Mouse (Mus musculus) forebrain, embryonic 14.5 days (tissue): Measurements from ENCODE around the gene Rpl10a. TPM values are rescaled to one million over a fixed set of nuclear protein-coding genes. Genes with fewer than 3 reads are reported as not detected.
A peak's percentile ranks its signal among the peaks of the same experiment; 100 is the strongest.
"Not testable (repeated sequence)": the region's sequence is repeated elsewhere in the genome, so short reads cannot be mapped to it uniquely, and the experiment has no call there.

ENCODE experiments used
- ATAC-seq: fragments of 200-750 bp; cut with Nextera tagmentation; 2 replicates; pipeline ENCODE4 v1.8.0; 2017; ENCODE audit warnings: mild to moderate bottlenecking, moderate library complexity
- DNase-seq: peaks from one replicate; pipeline ENCODE4 v3.0.0-alpha.2; 2015; ENCODE audit warnings: low spot score
- H3K27ac ChIP-seq: fragments of 300-500 bp; sonication (generic); 2 replicates; pipeline ENCODE4 v1.5.1; 2014; ENCODE audit warnings: low read depth, mild to moderate bottlenecking, control low read depth, low read length, moderate library complexity
- H3K27me3 ChIP-seq: fragments of 300-500 bp; sonication (generic); replicated peaks from 2 replicates; pipeline ENCODE4 v1.6.1; 2014; ENCODE audit warnings: low read length, control low read depth, mixed read lengths; ENCODE audit not compliant: control insufficient read depth, insufficient read depth
- H3K36me3 ChIP-seq: fragments of 300-500 bp; sonication (generic); 2 replicates; pipeline ENCODE4 v1.6.1; 2014; ENCODE audit warnings: low read length, control low read depth; ENCODE audit not compliant: control insufficient read depth, insufficient read depth
- H3K4me1 ChIP-seq: fragments of 300-500 bp; sonication (generic); 2 replicates; pipeline ENCODE4 v1.6.1; 2014; ENCODE audit warnings: antibody characterized with exemption, low read length, control low read depth; ENCODE audit not compliant: control insufficient read depth, insufficient read depth
- H3K4me2 ChIP-seq: fragments of 300-500 bp; sonication (generic); 2 replicates; pipeline ENCODE4 v1.6.1; 2014; ENCODE audit warnings: mild to moderate bottlenecking, control low read depth, low read length
- H3K4me3 ChIP-seq: fragments of 300-500 bp; sonication (generic); 2 replicates; pipeline ENCODE4 v1.5.1; 2014; ENCODE audit warnings: low read depth, low read length, control low read depth
- H3K9ac ChIP-seq: fragments of 300-500 bp; sonication (generic); 2 replicates; pipeline ENCODE4 v1.6.1; 2014; ENCODE audit warnings: mild to moderate bottlenecking, low read length, control low read depth, moderate library complexity
- H3K9me3 ChIP-seq: fragments of 300-500 bp; sonication (generic); replicated peaks from 2 replicates; pipeline ENCODE4 v1.6.1; 2016; ENCODE audit warnings: low read length, control low read depth, mixed read lengths; ENCODE audit not compliant: control insufficient read depth
- WGBS: fragments of 180-500 bp; shearing (Covaris S2); extraction: QIAGEN DNeasy Blood & Tissue Kit; methylation state at CpG from one replicate; pipeline ENCODE4 v1.1.7; 2014; 5-methylcytosine and 5-hydroxymethylcytosine counted together
- polyA plus RNA-seq: library from polyadenylated mRNA; unstranded; fragments of >200 nt; fragmentation: Nextera tagmentation; extraction: Ambion mirVana; gene quantifications from 2 replicates; pipeline ENCODE4 v1.2.1, GENCODE M21; 2014

The Rpl10a gene
- polyA plus RNA-seq, 1 experiment from 2014 or later = 532 TPM

DNA sequence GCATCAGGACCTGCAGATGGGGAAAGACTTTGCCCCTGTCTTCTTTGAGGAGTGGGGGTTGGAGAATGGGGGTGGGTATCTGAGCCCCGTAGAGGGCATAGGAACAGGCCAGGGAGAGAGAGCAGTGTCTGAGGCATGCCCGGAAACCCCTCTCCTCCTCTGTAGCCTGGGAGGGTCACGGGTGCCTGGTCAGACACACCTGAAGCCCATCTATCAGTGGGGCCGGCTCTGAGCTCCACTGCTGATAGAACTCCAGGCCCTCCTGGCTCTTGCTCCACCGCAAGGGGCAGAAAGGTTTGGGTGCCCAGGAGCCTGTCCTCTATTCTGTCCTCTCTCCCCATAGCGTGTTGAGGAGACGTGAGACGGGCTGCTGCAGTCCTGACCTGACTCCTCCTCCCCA lies 2.5 kb upstream of the Rpl10a start:
- H3K27ac ChIP-seq = no peak overlapping the region
- ATAC-seq (no peak), DNase-seq (no peak)
- no peaks in the 10 kb centered on the region for H3K9me3 ChIP-seq
- no peak overlapping the region for H3K4me2 ChIP-seq
- no peak overlapping the region for H3K9ac ChIP-seq
- peaks cover 14% of the 10 kb centered on the region for H3K4me1 ChIP-seq
- peaks cover 17% of the 10 kb centered on the region for H3K36me3 ChIP-seq
- no peaks in the 10 kb centered on the region for H3K27me3 ChIP-seq
- H3K4me3 ChIP-seq = no peak overlapping the region
- WGBS = 95% methylated on average over 8 of the region's 8 CpGs

GRCm38 (mm10) chr17:28326951-28327350 lies 1.3 kb upstream of the Rpl10a start:
- no peaks in the 10 kb centered on the region for H3K27me3 ChIP-seq
- WGBS = 90% methylated on average over 3 of the region's 3 CpGs
- H3K9ac ChIP-seq = no peak overlapping the region
- H3K36me3 ChIP-seq = peaks cover 25% of the 10 kb centered on the region
- H3K4me1 ChIP-seq = peaks cover 14% of the 10 kb centered on the region
- ATAC-seq = no peak
- H3K4me3 ChIP-seq = no peak overlapping the region
- H3K4me2 ChIP-seq = no peak overlapping the region
- no peak overlapping the region for H3K27ac ChIP-seq
- no peaks in the 10 kb centered on the region for H3K9me3 ChIP-seq
- no peak for DNase-seq

DNA sequence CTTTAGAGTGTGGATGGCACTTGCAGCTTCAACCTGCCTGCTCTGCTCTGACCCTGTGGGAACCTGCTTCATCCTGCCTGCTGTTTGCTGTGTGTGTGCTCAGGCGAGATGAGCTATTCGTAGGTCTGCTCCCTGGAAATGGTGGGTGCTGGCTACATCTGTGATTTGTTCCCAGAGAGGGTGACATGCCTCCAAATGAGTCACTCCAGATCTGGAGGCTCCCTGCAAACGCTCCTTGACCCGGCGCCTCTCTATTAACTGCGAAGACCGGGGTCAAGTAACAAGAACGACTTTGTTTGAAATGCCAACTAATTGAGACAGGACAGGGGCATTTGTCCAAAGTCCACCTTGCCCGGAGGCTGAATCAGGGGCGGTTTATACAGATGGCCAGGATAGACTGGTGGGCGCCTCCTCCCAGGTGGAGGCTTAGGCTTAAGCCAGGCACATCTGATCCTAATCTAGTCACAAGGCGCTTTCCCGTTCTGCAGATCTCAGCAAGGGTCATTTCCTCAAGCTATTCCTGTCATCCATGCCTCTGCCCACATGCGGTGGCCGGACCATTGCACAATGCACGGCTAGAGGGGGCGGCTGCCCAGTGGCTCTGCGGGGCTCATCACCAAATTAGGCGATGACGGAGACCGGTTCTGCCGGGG lies 472 bp upstream of the Rpl10a start:
- 10% methylated on average over 22 of the region's 22 CpGs for WGBS
- ATAC-seq = peak; percentile 38

DNA sequence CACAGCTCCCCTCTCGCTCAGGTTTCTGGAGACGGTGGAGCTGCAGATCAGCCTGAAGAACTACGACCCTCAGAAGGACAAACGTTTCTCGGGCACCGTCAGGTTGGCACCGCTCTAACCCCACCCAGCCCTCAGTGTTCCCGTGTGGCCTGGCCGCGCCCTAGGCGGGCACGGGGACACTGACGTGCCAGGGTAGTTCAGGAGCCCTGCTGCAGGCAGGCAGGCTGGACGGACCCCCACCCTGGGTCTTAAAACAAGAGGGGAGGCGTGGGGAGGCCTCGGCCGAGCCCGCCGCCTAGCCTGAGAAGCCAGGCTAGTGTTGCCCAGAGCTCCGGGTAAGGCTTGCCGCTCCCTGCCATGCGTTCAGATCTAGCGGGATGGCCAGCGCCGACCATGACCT lies 675 bp downstream of the Rpl10a start:
- under 1% methylated on average over 25 of the region's 25 CpGs for WGBS
- H3K4me1 ChIP-seq = peaks cover 14% of the 10 kb centered on the region
- H3K4me2 ChIP-seq = peak overlapping the region; percentile 84
- ATAC-seq (peak; percentile 19), DNase-seq (no peak)
- peak overlapping the region; percentile 71 for H3K4me3 ChIP-seq
- no peaks in the 10 kb centered on the region for H3K9me3 ChIP-seq
- peaks cover 38% of the 10 kb centered on the region for H3K36me3 ChIP-seq
- peak overlapping the region; percentile 95 for H3K27ac ChIP-seq
- peak overlapping the region; percentile 96 for H3K9ac ChIP-seq
- H3K27me3 ChIP-seq = no peaks in the 10 kb centered on the region

More for the DNA sequence above, 472 bp upstream of the Rpl10a start:
- no peaks in the 10 kb centered on the region for H3K9me3 ChIP-seq
- peak overlapping the region; percentile 71 for H3K4me3 ChIP-seq
- H3K27me3 ChIP-seq = no peaks in the 10 kb centered on the region
- H3K27ac ChIP-seq = peak overlapping the region; percentile 95
- no peak for DNase-seq
- H3K9ac ChIP-seq = peak overlapping the region; percentile 96
- H3K4me2 ChIP-seq = peak overlapping the region; percentile 84
- peaks cover 31% of the 10 kb centered on the region for H3K36me3 ChIP-seq
- peaks cover 14% of the 10 kb centered on the region for H3K4me1 ChIP-seq

DNA sequence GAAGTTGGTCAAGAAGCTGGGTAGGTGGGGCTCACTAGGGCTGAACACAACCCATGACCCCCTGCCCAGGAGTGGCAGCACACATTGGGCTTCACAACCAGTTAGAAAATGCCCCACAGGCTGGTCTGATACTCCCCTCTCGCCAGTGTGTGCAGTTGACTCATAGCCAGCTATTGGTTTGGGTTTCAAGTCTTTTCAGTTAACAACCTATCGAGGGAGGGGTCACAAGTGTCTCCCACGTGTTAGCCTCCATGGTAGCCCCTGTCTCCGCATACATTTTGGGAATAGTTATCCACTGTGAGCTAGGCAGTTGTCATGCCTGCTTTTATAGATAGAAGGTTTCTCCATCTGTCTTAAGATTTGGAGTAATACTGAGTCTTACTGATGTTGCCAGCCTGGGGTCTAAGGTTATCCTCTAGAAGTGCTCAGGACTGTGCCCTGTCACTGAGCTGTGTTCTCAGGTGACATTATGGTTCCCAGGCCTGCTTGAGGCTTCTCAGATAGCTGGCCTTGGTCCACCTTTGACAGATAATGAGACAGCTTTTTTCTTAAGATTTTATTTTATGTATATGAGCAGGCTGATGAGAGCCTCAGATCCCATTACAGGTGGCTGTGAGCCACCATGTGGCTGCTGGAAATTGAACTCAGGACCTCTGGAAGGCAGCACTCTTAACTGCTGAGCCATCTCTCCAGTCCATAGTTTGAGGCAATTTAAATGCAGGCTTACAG lies 1.4 kb downstream of the Rpl10a start:
- peaks cover 38% of the 10 kb centered on the region for H3K36me3 ChIP-seq
- peak overlapping the region; percentile 84 for H3K4me2 ChIP-seq
- 4% methylated on average over 4 of the region's 4 CpGs for WGBS
- no peaks in the 10 kb centered on the region for H3K27me3 ChIP-seq
- H3K4me3 ChIP-seq = peak overlapping the region; percentile 71
- no peak overlapping the region for H3K27ac ChIP-seq
- no peak for ATAC-seq
- H3K9me3 ChIP-seq = no peaks in the 10 kb centered on the region
- peak overlapping the region; percentile 96 for H3K9ac ChIP-seq
- no peak for DNase-seq
- H3K4me1 ChIP-seq = peaks cover 14% of the 10 kb centered on the region

GRCm38 (mm10) chr17:28330232-28330546 lies 1.9 kb downstream of the Rpl10a start:
- DNase-seq = no peak
- Histone ChIP-seq H3K27ac (no peak overlapping the region), H3K4me1 (peaks cover 14% of the 10 kb centered on the region), H3K27me3 (no peaks in the 10 kb centered on the region), H3K4me2 (peak overlapping the region; percentile 84), H3K36me3 (peaks cover 38% of the 10 kb centered on the region), H3K9me3 (no peaks in the 10 kb centered on the region), H3K4me3 (peak overlapping the region; percentile 71), H3K9ac (peak overlapping the region; percentile 96)
- no peak for ATAC-seq
- WGBS = 41% methylated on average over 2 of the region's 2 CpGs

DNA sequence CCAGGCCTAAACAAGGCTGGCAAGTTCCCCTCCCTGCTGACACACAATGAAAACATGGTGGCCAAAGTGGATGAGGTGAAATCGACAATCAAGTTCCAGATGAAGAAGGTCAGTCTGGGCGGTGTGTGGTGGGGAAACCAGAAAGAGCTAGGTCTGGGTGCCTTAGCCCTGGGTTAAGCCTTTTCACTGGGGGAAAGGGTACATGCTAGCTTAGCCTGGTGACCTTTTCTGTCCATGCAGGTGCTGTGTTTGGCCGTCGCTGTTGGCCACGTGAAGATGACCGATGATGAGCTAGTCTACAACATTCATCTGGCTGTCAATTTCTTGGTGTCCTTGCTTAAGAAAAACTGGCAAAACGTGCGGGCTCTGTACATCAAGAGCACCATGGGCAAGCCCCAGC lies 2.3 kb downstream of the Rpl10a start:
- not testable (repeated sequence) for DNase-seq, H3K4me3 ChIP-seq, H3K9ac ChIP-seq, H3K4me2 ChIP-seq, ATAC-seq, H3K27me3 ChIP-seq, H3K9me3 ChIP-seq, H3K27ac ChIP-seq
- Histone ChIP-seq H3K36me3 (peaks cover 38% of the 10 kb centered on the region), H3K4me1 (peaks cover 14% of the 10 kb centered on the region)
- 67% methylated on average over 6 of the region's 8 CpGs for WGBS

- no peak overlapping the region for H3K9ac ChIP-seq
- peaks cover 38% of the 10 kb centered on the region for H3K36me3 ChIP-seq
- H3K27ac ChIP-seq = no peak overlapping the region
- 38% methylated on average over 6 of the region's 7 CpGs for WGBS
- no peaks in the 10 kb centered on the region for H3K27me3 ChIP-seq
- no peaks in the 10 kb centered on the region for H3K9me3 ChIP-seq
- no peak overlapping the region for H3K4me3 ChIP-seq
- DNase-seq = no peak
- H3K4me1 ChIP-seq = peaks cover 14% of the 10 kb centered on the region
- H3K4me2 ChIP-seq = no peak overlapping the region
- no peak for ATAC-seq
Observed at GRCm38 (mm10) chr17:28331241-28332112, 3.2 kb downstream of the Rpl10a start.
